8 mouse cellular contexts compared by ENCODE assay signal in genomic region chr16:4624481-4625110, GRCm38 (mm10). TPM values are rescaled to one million over a fixed set of nuclear protein-coding genes. Genes with fewer than 3 reads are reported as not detected.
A peak's percentile ranks its signal among the peaks of the same experiment; 100 is the strongest.
DNase-seq lines count a peak whose midpoint lies in the region; ATAC-seq lines count a peak whose summit lies in the region.

Pam16 (minus strand) TSS chr16:4624988.

- H3K9ac ChIP-seq in hindbrain, embryonic 14.5 days = peak within 1 kb of the TSS; percentile 89

- H3K27me3 ChIP-seq in hindbrain, embryonic 14.5 days (ENCODE audit: control insufficient read depth, insufficient read depth, low read length) = no peaks in the 10 kb centered on the region

- H3K9me3 ChIP-seq in hindbrain, embryonic 14.5 days (ENCODE audit: control insufficient read depth, low read length) = no peaks in the 10 kb centered on the region

- H3K4me1 ChIP-seq in hindbrain, embryonic 14.5 days (replicated peaks; ENCODE audit: control insufficient read depth, insufficient read depth, low read length) = peaks cover 17% of the 10 kb centered on the region

- ATAC-seq in hindbrain, embryonic 14.5 days (ENCODE audit: low FRiP score) = peak; percentile 91

- peaks cover 19% of the 10 kb centered on the region; the same call in 1 of the 2 replicates for H3K36me3 ChIP-seq in hindbrain, embryonic 14.5 days (replicated peaks; ENCODE audit: control insufficient read depth, insufficient read depth)

- peak within 1 kb of the TSS; percentile 89 for H3K27ac ChIP-seq in hindbrain, embryonic 14.5 days

- peak; percentile 96 for DNase-seq in NIH3T3 (ENCODE audit: low read depth)
- peak; percentile 96 for DNase-seq in cerebellum, postnatal 10 days
- DNase-seq in frontal cortex, postnatal 25 days (ENCODE audit: low spot score in 2 of 2) = peak; percentile 82 to 83
- peak; percentile 93 for DNase-seq in hindbrain, embryonic 14.5 days (ENCODE audit: low spot score)
- peak; percentile 90 to 91 for DNase-seq in layer of hippocampus, postnatal 36 days
- peak; percentile 95 for DNase-seq in lung, postnatal 36 days
- peak; percentile 93 for DNase-seq in retina, postnatal 1 day
- DNase-seq in urinary bladder, adult 18-20 months (ENCODE audit: low spot score in 2 of 2) = peak; percentile 84 to 89

- peak within 1 kb of the TSS; percentile 77 for H3K4me3 ChIP-seq in hindbrain, embryonic 14.5 days (replicated peaks; ENCODE audit: low read length)

- H3K4me2 ChIP-seq in hindbrain, embryonic 14.5 days (replicated peaks) = peak within 1 kb of the TSS; percentile 70

- WGBS in hindbrain, embryonic 14.5 days = under 1% methylated on average over 56 of the region's 56 CpGs

RNA-seq across cellular contexts. Expression of gene Pam16, which starts in this region (rescaled TPM):
- polyA plus RNA-seq in hindbrain, embryonic 14.5 days (2014; fragmentation: Nextera tagmentation; extraction: Ambion mirVana) = 174 and 193 TPM in 2 replicates
- 10 to 100 TPM; 84.4 to 90.4 TPM for total RNA-seq in layer of hippocampus, postnatal 36 days (2021)

Comparison
In these comparisons a context has a peak if more than half of its experiments do, and no peak if none do; other contexts are left out.
1. Peak in every context shown above with its lines: DNase-seq, ATAC-seq, H3K4me3 ChIP-seq and H3K27ac ChIP-seq.